Mouse (Mus musculus) MEL (cell line): ENCODE measurements at regions not wholly inside any gene's neighbourhood (a gene's known extent, or its start where the extent isn't known, plus 50 kb on each side); places are given as distances from the start of the nearest gene placed in this dataset.

ENCODE experiments used
- DNase-seq: peaks from one replicate; pipeline ENCODE4 v3.0.0; 2011; ENCODE audit warnings: low read depth, low spot score
- H3K27ac ChIP-seq: 2 replicates; pipeline ENCODE4 v1.5.1; 2012; ENCODE audit warnings: low read depth, mild to moderate bottlenecking, control low read depth, low read length, moderate library complexity; ENCODE audit not compliant: control insufficient read depth
- H3K27me3 ChIP-seq, 2 experiments: fragments of 150-350 bp in 1 of 2; sonication (generic) in 1 of 2; 2 replicates each; pipeline ENCODE4 v1.6.1; 2012; ENCODE audit warnings: low read length in 2 of 2, mild to moderate bottlenecking in 2 of 2, improper control_type of control experiment in 1 of 2, moderate library complexity in 1 of 2; ENCODE audit not compliant: insufficient read depth in 2 of 2, control insufficient read depth in 1 of 2
- H3K36me3 ChIP-seq, 2 experiments: 2 replicates each; pipeline ENCODE4 v1.6.1; 2012 to 2014; ENCODE audit warnings: low read length in 2 of 2, improper control_type of control experiment in 1 of 2, inconsistent platforms in 1 of 2, mild to moderate bottlenecking in 1 of 2; ENCODE audit not compliant: insufficient read depth in 2 of 2, control insufficient read depth in 1 of 2
- H3K4me1 ChIP-seq, 2 experiments: fragments of 150-350 bp in 1 of 2; sonication (generic) in 1 of 2; 2 replicates each; pipeline ENCODE4 v1.6.1; 2012; ENCODE audit warnings: low read length in 2 of 2, improper control_type of control experiment in 1 of 2, mild to moderate bottlenecking in 1 of 2; ENCODE audit not compliant: insufficient read depth in 2 of 2, control insufficient read depth in 1 of 2
- H3K4me3 ChIP-seq, 2 experiments: fragments of 150-350 bp in 1 of 2; sonication (generic) in 1 of 2; 2 replicates each; pipeline ENCODE4 v1.5.1; 2012; ENCODE audit warnings: low read depth in 2 of 2, low read length in 2 of 2, mild to moderate bottlenecking in 2 of 2, moderate library complexity in 2 of 2, control low read depth in 1 of 2, improper control_type of control experiment in 1 of 2; ENCODE audit not compliant: control insufficient read depth in 1 of 2, insufficient read depth in 1 of 2
- H3K79me2 ChIP-seq: 2 replicates; pipeline ENCODE4 v1.6.1; 2012; ENCODE audit warnings: mild to moderate bottlenecking, low read length, moderate library complexity; ENCODE audit not compliant: control insufficient read depth, poor library complexity, insufficient read depth
- H3K9ac ChIP-seq: 2 replicates; pipeline ENCODE4 v1.6.1; 2012; ENCODE audit warnings: low read depth, mild to moderate bottlenecking, control low read depth, low read length, moderate library complexity; ENCODE audit not compliant: control insufficient read depth, poor library complexity, severe bottlenecking
- H3K9me3 ChIP-seq: fragments of 150-350 bp; sonication (generic); replicated peaks from 2 replicates; pipeline ENCODE4 v1.6.1; 2012; ENCODE audit warnings: mild to moderate bottlenecking, low read length, improper control_type of control experiment, moderate library complexity; ENCODE audit not compliant: insufficient read depth
- BHLHE40 ChIP-seq: IDR thresholded peaks from 2 replicates; pipeline ENCODE4 v1.6.1; 2012; ENCODE audit warnings: low read depth, mild to moderate bottlenecking, inconsistent platforms, low read length, improper control_type of control experiment, borderline replicate concordance
- CHD1 ChIP-seq: IDR thresholded peaks from 2 replicates; pipeline ENCODE4 v1.6.1; 2012; ENCODE audit warnings: low read depth, mild to moderate bottlenecking, inconsistent platforms, low read length, improper control_type of control experiment
- ELF1 ChIP-seq: IDR thresholded peaks from 2 replicates; pipeline ENCODE4 v1.6.1; 2014; ENCODE audit warnings: low read depth, mild to moderate bottlenecking, inconsistent platforms, low read length, improper control_type of control experiment, moderate library complexity
- EP300 ChIP-seq, 2 experiments: IDR thresholded peaks; 2 replicates each; pipeline ENCODE4 v1.6.1; 2011; ENCODE audit warnings: improper control_type of control experiment in 2 of 2, low read length in 2 of 2, low read depth in 1 of 2, mild to moderate bottlenecking in 1 of 2
- JUND ChIP-seq: IDR thresholded peaks from 2 replicates; pipeline ENCODE4 v1.6.1; 2011; ENCODE audit warnings: low read depth, mild to moderate bottlenecking, improper control_type of control experiment, low read length
- MAFK ChIP-seq: IDR thresholded peaks from 2 replicates; pipeline ENCODE4 v1.6.1; 2011; ENCODE audit warnings: low read depth, mild to moderate bottlenecking, low read length, improper control_type of control experiment, borderline replicate concordance
- MEF2A ChIP-seq: IDR thresholded peaks from 2 replicates; pipeline ENCODE4 v1.6.1; 2014; ENCODE audit warnings: low read depth, mild to moderate bottlenecking, inconsistent platforms, low read length, improper control_type of control experiment; ENCODE audit not compliant: poor library complexity, insufficient replicate concordance, severe bottlenecking; ENCODE audit errors: extremely low read depth
- MXI1 ChIP-seq: IDR thresholded peaks from 2 replicates; pipeline ENCODE4 v1.6.1; 2011; ENCODE audit warnings: mild to moderate bottlenecking, low read depth, low read length, improper control_type of control experiment
- MYB ChIP-seq: IDR thresholded peaks from 2 replicates; pipeline ENCODE4 v1.6.1; 2011; ENCODE audit warnings: mild to moderate bottlenecking, low read depth, low read length, improper control_type of control experiment
- MYC ChIP-seq: IDR thresholded peaks from 2 replicates; pipeline ENCODE4 v1.6.1; 2011; ENCODE audit warnings: low read depth, mild to moderate bottlenecking, low read length, improper control_type of control experiment, moderate library complexity
- POLR2A ChIP-seq, 2 experiments: IDR thresholded peaks; 2 replicates each; pipeline ENCODE4 v1.6.1; 2011 to 2012; ENCODE audit warnings: low read length in 2 of 2, mild to moderate bottlenecking in 2 of 2, control low read depth in 1 of 2, improper control_type of control experiment in 1 of 2, low read depth in 1 of 2, moderate library complexity in 1 of 2; ENCODE audit not compliant: control insufficient read depth in 1 of 2, insufficient read depth in 1 of 2, poor library complexity in 1 of 2
- RCOR1 ChIP-seq: IDR thresholded peaks from 2 replicates; pipeline ENCODE4 v1.6.1; 2012; ENCODE audit warnings: low read depth, mild to moderate bottlenecking, inconsistent platforms, low read length, improper control_type of control experiment
- SIN3A ChIP-seq: IDR thresholded peaks from 2 replicates; pipeline ENCODE4 v1.6.1; 2012; ENCODE audit warnings: low read length, improper control_type of control experiment, inconsistent platforms
- TAL1 ChIP-seq: IDR thresholded peaks from 2 replicates; pipeline ENCODE4 v1.6.1; 2012; ENCODE audit warnings: mild to moderate bottlenecking, inconsistent platforms, low read length, moderate library complexity, mixed read lengths
- TCF12 ChIP-seq: IDR thresholded peaks from 2 replicates; pipeline ENCODE4 v1.6.1; 2014; ENCODE audit warnings: low read depth, mild to moderate bottlenecking, inconsistent platforms, low read length, improper control_type of control experiment, moderate library complexity
- USF1 ChIP-seq: IDR thresholded peaks from 2 replicates; pipeline ENCODE4 v1.6.1; 2014; ENCODE audit warnings: low read depth, mild to moderate bottlenecking, inconsistent platforms, low read length, improper control_type of control experiment, moderate library complexity
- ZC3H11A ChIP-seq: IDR thresholded peaks from 2 replicates; pipeline ENCODE4 v1.6.1; 2012; ENCODE audit warnings: low read depth, mild to moderate bottlenecking, inconsistent platforms, low read length, improper control_type of control experiment

DNA sequence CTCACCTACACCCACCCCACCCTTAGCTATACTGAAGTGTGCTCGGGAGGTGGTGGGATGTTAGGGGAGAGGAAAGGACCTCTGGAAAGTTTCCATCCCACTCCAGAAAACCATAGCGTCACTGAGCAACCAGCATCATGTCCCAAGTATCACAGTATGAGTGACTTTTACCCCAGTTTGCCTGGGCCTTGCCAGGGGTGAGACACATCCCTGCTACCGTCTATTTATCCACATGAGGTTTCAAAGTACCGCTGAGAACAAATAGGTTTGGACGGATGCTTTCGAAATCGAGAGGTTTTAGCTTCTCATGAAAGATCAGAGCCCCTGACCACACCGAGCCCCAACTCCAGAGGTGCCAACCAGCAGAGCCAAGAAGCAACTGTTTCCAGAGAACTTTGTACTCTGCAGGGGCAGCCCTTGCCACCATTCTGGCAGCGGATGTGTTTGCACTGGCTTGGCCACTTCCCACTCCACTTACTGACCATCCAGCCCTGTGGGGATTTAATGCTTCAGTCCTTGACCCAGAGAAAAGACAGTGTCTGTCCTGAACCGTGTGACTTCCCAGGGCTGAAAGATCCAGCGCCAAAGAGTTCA lies 107.3 kb upstream of the Nectin1 start:
- Histone ChIP-seq H3K36me3 (no peaks in the 10 kb centered on the region), H3K27ac (no peak overlapping the region), H3K27me3 (no peaks in the 10 kb centered on the region), H3K9ac (no peak overlapping the region), H3K9me3 (no peaks in the 10 kb centered on the region), H3K79me2 (no peaks in the 10 kb centered on the region), H3K4me3 (no peak overlapping the region), H3K4me1 (no peaks in the 10 kb centered on the region)
- DNase-seq: no peak
- TF ChIP-seq MXI1: no peak
- no peak for TF ChIP-seq BHLHE40
- no peak for TF ChIP-seq MYB
- TF ChIP-seq USF1: no peak
- no peak for TF ChIP-seq TAL1
- no peak for TF ChIP-seq MEF2A
- no peak for TF ChIP-seq RCOR1
- TF ChIP-seq JUND: no peak
- TF ChIP-seq EP300 (IDR thresholded peaks at IDR 0.05; ENCODE audit: low read depth in 1 of 2, low read length in 2 of 2): no peak
- no peak for TF ChIP-seq CHD1
- TF ChIP-seq POLR2A (IDR thresholded peaks at IDR 0.05; ENCODE audit: control insufficient read depth in 1 of 2, insufficient read depth in 1 of 2, low read depth in 1 of 2, low read length in 2 of 2, poor library complexity in 1 of 2): no peak
- TF ChIP-seq MAFK: no peak
- no peak for TF ChIP-seq MYC
- no peak for TF ChIP-seq ZC3H11A
- TF ChIP-seq SIN3A: no peak

DNA sequence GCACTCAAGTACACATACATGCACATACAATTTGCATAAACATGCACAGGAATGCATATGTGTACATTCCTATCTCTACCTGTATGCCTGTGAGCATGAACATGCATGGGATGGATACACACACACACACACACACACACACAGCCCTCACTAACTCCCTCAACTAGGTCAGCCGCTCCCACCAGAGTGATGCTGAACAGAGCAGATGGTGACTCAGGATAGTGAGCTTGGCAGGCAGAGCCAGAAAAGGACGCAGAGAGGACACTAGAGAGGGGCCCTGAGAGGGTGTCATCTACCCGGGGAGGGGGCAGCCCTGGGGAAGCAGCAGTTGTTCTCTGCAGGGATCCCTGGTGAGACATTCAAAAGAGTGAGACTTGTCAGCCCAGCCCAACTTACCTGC lies 85.6 kb upstream of the Nectin1 start:
- Histone ChIP-seq H3K27ac (no peak overlapping the region), H3K79me2 (no peaks in the 10 kb centered on the region), H3K4me1 (no peaks in the 10 kb centered on the region), H3K27me3 (no peaks in the 10 kb centered on the region), H3K4me3 (no peak overlapping the region), H3K9ac (no peak overlapping the region), H3K9me3 (no peaks in the 10 kb centered on the region), H3K36me3 (no peaks in the 10 kb centered on the region)
- no peak for DNase-seq
- TF ChIP-seq MYB (no peak), ELF1 (no peak), TCF12 (no peak)
